Mouse (Mus musculus) MEL-GATA-1-ER (cell line): Measurements from ENCODE around the gene Bbc3.

Source experiments
- DNase-seq: peaks from one replicate; pipeline ENCODE4 v3.0.0-alpha.2; 2012; ENCODE audit warnings: low read depth; ENCODE audit errors: extremely low read depth

The Bbc3 gene

DNA sequence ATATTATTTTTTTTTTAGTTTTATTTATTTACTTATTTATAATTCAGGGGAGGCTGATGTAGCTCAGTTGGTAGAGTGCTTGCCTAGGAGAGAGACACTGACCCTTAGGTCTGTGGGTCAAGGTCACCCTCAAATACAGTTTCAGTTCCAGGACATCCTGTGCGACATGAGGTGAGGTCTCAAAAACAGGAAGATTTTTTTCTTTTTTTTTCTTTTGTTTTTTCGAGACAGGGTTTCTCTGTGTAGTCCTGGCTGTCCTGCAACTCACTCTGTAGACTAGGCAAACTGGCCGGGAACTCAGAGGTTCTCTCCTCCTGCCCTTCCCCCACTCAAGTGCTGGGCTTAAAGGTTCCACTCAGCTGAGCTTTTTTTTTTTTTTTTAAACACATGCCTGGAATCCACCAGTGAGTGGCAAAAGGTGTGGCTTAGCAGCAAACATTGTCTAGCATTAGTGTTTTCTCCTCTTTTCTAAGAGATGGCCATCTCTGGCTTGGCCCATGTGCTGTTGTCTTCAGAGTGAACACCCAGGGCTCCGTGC is 7.1 kb downstream of the Bbc3 start:
- no peak for DNase-seq

DNA sequence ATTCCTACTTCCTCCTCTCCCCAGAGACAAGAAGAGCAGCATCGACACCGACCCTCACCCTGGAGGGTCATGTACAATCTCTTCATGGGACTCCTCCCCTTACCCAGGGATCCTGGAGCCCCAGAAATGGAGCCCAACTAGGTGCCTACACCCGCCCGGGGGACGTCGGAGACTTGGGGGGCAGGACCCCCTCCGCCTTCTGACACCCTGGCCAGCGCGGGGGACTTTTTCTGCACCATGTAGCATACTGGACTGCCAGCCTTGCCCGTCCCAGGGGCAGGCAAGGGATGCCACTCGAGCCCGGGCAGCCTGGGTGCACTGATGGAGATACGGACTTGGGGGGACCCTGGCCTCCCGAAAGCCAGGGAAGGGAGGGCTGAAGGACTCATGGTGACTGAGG is 8.9 kb downstream of the Bbc3 start:
- no peak for DNase-seq

DNA sequence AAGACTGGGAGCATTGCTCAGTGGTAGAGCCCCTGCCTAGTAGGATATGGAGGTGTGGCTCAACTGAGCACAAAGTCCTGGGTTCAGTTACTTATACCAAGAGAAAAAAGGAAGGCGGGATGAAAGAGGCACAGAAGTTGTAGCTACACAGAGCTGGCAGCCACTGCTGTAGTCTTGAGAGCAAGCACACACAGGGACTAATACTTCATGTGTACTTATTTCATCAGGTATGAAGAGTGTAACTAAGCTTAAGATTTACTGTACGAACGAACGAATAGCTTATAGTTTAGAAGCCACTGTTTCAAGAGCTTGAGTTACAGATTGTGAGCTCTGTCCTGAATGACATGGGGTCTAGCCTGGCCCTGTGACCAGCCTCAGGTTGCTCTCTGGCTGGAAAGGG is 11.0 kb downstream of the Bbc3 start:
- no peak for DNase-seq

DNA sequence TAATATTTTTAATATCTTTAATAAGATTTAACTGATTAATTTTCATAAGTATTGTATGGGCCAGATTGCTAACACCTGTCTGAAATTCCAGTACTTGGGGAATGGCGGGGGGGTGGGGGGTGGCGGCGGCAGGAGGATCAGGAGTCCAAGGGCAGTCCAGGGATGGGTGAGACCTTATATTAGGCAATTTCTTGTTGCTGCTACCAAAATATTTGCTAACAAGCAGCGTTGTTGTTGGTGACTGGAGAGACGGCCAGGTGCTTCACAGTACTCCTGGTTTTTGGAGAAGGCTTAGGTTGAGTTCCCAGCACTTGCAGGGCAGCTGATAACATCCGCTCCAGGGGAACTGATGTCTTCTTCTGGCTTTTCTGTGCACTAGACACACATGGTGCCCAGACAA is 12.3 kb downstream of the Bbc3 start:
- DNase-seq = no peak

DNA sequence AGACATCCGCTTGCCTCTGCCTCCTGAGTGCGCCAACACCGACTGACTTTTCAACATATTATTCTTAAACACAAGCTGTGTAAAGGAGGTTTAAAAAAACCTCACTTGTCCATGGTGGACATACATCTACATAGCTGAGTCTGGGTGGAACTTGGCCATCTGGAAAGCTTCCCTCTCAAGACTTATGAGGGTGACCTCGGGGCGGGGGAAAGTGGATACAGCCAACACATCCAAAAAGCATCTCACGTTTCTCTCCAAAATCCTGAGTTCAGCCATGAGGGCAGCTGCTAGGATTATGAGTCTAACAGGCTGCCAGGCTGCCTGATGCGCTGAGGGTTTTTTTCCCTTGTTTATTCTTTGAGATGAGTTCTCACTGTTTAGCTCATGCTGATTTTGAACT is 16.5 kb downstream of the Bbc3 start:
- no peak for DNase-seq

DNA sequence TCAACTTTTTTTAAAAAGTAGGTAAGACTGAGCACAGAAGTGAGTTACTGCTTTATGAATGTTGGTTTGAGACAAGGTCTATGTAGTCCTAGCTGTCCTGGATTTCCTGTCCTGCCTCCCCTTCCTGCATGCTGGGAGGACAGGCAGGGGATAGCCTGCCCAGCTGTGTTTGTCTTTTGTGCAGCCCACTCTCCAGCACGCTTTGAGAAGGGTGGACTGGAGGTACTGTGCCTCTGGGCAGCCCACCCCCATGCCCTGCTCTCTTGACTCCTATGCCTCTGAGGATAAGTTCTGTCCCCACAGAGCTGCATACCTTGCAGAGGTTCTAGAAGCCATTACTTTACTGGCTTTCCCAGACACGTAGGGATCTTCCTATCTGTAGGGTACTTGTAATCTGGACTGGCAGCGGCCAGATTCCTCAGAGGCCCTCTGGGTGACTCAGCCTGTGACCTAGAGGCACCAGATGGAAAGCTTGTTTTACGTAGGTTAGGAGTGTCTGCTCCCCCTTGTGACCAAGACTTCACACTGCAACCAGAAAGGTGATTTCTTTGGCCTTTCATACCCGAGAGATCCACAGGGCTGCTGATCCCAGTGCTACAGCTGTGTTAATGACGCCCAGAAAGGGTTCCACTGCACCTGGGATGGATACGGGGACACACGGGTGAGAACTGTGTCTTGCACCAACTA is 17.9 kb downstream of the Bbc3 start:
- no peak for DNase-seq

DNA sequence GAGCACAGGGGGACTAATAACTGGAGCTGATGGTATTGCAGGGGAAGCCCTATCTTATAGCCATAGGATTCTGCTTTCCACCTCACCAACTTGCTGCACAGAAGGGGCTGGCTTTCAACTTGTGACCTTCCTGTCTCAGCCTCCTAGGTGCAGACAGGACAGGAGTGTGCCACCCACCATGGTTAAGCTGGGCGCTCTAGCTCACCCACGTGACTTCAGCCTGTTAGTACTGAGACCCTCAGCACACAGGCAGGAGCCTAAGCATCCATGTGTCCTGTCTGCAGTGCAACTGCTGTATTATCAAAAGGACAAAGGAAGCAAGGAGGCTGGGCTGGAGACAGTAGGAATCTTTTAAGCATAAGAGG is 18.4 kb downstream of the Bbc3 start:
- no peak for DNase-seq

DNA sequence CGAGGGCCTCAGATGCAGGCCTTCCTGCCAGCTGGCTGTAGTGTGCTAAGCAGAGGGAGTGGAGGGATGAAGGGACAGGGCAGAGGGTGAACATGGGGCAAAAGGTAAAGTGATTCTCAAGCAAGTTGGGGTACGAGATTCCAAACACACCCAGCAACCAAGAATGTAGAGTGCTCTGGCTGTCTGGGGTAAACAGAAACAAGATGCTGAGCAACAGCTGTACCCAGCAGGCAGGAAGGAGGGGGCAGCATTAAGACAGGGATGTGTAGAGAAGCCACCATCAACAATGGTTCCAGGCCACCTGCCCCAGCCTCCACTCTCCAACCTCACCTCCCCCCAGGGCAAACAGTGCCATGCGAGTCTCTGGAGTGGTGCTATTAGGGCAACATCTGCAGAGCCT is 21.0 kb downstream of the Bbc3 start:
- no peak for DNase-seq

DNA sequence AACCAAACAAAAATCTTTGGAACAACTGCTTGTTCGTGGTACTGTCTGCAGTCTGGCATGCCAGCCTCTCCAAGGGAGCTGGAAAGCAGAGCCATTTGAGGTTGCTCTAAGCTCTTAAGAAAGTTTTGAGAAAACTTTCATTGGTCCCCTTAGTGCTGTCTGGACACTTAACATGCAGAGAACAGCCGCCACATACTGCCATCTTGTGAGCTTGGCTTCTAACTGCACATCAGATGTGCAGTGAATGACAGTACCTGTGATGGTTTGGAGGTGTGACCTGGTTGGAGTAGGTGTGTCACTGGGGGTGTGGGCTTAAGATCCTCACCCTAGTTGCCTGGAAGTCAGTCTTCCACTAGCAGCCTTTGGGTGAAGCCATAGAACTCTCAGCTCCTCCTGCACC is 29.5 kb downstream of the Bbc3 start:
- no peak for DNase-seq

DNA sequence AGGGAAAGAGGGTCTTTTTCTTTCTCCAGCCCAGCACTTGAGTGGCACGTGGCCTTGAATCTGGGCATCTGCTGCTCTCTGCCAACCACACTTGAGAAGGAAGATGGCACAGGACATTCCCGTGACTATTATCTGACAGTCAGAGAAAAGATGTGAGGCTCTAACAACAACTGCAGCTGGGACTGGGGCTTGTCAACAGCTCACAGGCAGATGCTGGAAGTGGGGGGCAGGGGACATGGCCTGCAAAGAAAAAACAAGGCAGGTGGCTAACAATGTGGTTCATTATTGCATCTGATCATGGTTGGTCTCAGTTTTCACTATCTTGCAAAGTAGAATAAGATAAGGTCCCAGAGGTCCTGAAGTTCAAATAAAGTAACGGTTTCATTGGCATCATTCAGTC is 36.4 kb downstream of the Bbc3 start:
- DNase-seq = no peak

DNA sequence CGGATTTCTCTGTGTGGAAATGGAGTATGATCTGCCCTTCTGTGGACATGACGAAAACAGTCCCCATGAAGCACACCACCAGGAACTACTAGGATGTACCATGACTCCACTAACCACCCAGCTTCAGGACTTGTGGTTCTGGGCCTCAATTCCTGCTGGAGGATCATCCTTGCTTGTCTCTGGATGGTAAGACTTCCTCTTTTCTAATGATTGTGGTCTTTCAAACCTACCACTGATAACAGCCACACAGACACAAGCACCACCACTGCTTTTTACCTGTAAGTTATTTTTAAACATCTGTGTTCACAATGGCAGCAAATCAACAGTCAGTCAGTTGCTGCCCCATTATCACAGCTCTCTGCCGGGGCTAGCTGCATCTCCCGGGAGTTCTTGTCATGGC is 37.1 kb downstream of the Bbc3 start:
- DNase-seq = peak; percentile 55

DNA sequence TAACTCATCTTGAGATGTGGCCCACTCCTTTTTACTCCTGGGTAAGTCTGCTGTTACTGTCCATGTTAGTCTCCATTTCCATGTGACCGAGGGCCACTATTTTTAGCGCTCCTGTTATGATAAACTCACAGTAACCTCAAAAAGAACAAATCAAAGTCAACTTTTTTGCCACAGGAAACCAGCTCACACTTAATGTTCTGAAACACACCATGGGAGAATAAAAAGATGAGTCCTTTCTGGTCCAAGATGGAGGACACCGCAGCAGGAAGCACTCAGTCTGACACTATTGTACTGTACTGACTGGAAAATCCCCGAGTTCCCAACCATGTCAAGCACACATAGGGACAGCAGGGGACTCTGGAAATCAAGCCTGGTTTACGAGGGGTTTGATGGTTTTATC is 41.8 kb downstream of the Bbc3 start:
- no peak for DNase-seq

DNA sequence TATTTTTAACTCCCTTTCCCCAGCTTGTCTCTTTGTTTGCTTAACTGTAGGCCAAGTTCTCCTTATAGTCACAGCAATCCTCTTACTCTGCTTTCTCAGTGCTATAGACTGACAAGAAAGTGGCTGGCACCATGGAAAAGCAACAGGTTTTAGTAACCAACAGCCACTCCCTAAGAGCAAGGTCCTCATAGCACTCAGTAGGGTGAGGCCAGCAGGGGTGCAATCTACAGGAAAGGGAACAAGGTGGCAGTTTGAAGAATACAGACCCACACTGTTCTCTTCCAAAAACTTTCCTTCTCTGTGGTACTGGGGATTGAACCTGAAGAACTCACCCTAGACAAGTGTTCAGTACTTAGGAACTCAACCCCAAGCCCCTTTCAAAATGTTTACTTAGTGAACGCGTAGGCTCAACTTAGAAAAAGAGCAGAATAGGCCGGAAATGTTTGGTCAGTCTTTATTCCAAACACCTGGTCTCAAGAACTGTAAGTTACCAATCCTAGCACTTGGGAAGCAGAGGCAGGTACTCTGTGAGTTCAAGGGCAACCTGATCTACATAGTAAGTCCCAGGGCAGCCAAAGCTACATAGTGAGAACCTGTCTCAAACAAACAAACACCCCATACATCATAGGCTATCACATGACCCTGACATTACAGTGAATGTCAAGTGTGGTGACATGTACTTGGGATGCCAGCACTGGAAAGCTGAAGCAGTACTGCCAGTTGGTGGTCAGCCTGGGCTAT is 47.8 kb downstream of the Bbc3 start:
- no peak for DNase-seq

DNA sequence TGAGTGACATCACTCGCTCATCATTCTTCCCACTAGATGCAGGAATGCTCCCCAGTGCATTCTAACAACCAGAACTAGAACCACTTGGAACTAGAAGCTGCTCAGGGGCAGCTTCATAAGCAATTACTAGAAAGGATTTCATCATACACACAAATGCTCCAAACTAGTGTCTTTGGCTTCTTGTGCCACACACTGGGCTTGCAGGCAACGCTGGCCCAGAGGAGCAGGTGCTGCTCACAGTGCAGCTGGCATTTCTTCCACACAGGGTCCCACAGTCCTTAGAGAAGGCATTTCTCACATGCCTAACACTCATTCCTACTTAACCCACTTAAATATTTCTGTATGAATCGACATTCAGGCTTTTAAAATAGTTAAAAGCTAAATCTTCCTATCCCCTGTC is 49.4 kb downstream of the Bbc3 start:
- no peak for DNase-seq

DNA sequence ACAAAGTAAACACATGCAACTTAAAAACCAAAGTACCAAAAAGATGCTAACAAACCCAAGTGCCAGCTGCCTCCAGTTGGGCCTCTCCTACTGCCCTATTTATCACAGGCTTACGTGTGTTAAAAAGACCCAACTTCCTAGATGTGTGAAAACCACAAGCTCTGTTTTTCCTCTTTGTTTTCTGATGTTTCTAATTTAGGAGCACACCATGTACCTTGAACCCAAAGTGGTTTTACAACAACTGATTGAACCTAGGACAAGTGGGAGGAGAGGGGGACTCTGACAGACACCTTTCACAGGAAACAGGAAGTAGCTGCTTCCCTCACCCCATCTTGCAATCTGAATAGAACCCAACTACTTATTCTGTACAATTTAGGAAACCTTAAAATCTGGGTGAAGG is 56.1 kb downstream of the Bbc3 start:
- DNase-seq = no peak

DNA sequence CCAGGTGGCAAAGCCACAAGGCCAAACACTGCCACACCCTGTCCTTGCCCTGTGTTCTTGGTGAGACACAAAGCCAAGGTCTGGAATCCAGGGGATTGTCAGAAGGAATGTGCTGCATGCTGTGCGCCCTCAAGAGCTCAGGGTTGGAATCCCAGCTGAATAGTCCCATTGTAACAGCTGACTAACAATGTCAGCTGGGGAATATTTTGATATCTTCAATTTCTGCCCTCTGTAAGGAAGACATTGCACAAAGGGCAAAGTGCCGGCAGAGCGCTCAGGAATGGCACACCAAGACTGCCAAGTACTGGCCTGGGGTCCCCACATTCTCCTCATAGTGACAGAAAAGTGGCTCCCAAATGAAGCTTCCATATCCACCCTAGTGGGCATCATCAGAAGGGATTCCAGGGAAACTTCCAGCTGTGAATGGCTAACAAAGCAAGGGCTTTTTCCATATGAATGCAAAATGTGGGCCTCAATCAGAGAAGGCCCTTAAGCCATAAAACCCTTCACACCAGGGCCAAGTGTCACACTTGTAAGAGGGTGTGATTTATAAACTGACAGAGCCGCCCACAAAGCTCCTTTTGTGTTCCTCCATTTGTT is 56.8 kb downstream of the Bbc3 start:
- no peak for DNase-seq

DNA sequence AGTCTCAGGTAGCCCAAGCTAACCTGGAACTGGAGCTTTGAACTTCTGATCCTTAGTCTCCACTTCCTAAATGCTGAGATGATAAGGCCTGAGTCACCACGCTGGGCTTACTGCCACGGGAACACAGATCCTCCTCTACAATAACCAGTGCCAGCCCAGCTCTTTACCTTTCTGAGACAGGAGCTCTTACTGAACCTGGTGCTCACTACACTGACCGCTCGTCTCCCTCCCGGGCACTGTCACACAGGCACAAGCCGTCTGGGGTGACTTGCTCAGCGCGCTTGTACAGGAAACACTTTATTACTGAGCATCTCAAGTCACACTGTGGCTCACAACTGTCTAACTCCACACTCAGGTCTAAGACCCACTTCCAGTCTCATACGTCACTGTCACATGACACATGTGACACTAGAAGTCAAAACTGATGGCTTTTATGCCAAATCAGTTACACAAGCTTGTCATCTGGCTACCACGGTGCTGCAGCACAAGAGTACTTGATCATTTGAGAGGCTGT is 58.0 kb downstream of the Bbc3 start:
- peak; percentile 35 for DNase-seq

DNA sequence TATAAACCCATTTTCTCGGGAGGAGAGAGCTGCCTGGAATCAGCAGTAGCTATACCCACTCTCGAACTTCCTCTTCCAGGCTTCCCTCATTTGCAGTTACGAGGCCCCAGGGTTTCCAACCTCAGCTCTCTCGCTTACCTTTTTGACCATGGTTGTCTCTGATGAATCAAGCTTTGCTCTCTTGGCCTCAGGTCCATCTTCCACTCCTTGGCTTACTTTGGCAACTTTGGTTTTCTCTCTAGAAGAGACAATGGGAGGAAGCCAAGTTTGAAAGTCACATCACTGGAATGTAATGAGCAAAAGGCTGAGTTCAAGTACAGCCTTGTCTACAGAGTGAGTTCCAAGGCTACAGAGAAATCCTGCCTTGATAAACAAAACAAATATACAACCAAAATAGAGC is 58.5 kb downstream of the Bbc3 start:
- no peak for DNase-seq
